Mouse (Mus musculus) urinary bladder, adult 2 months (tissue): ENCODE measurements around the gene Smox. TPM values are rescaled to one million over a fixed set of nuclear protein-coding genes. Genes with fewer than 3 reads are reported as not detected.
"Not testable (repeated sequence)": the region's sequence is repeated elsewhere in the genome, so short reads cannot be mapped to it uniquely, and the experiment has no call there.

Experiments used
- DNase-seq: peaks from one replicate; pipeline ENCODE4 v3.0.0; 2022; ENCODE audit warnings: low spot score
- polyA plus RNA-seq: library from polyadenylated mRNA; depleted of rRNA; stranded (reverse); fragments of >200 nt; gene quantifications from 2 replicates; pipeline ENCODE4 v1.2.3, GENCODE M21; 2012; rRNA removed

Gene Smox
- 16.7 and 18.4 TPM in 2 replicates for polyA plus RNA-seq

GRCm38 (mm10) chr2:131491196-131491595, at the start of gene Smox:
Gene Smox, plus strand, starts transcription at chr2:131491496.
- DNase-seq = no peak

GRCm38 (mm10) chr2:131443084-131443890, 48.0 kb upstream of the Smox start:
- no peak for DNase-seq

GRCm38 (mm10) chr2:131443891-131444190, 47.5 kb upstream of the Smox start:
- no peak for DNase-seq

- no peak for DNase-seq
These were observed 44.8 kb upstream of the Smox start for GRCm38 (mm10) chr2:131446416-131446982.

GRCm38 (mm10) chr2:131447566-131448330, 43.5 kb upstream of the Smox start:
- no peak for DNase-seq

GRCm38 (mm10) chr2:131448353-131448752, 42.9 kb upstream of the Smox start:
- no peak for DNase-seq

- no peak for DNase-seq
These were observed 41.6 kb upstream of the Smox start for GRCm38 (mm10) chr2:131449720-131450119.

GRCm38 (mm10) chr2:131450491-131450890, 40.8 kb upstream of the Smox start:
- no peak for DNase-seq

- DNase-seq = no peak
These were observed 33.6 kb upstream of the Smox start for GRCm38 (mm10) chr2:131457728-131458127.

GRCm38 (mm10) chr2:131460946-131461682, 30.2 kb upstream of the Smox start:
- DNase-seq = no peak

GRCm38 (mm10) chr2:131462991-131463390, 28.3 kb upstream of the Smox start:
- DNase-seq = no peak

- DNase-seq = no peak
These were observed 27.1 kb upstream of the Smox start for GRCm38 (mm10) chr2:131464147-131464546.

GRCm38 (mm10) chr2:131466732-131467131, 24.6 kb upstream of the Smox start:
- DNase-seq = no peak

- no peak for DNase-seq
These were observed 21.4 kb upstream of the Smox start for GRCm38 (mm10) chr2:131469916-131470315.

GRCm38 (mm10) chr2:131473749-131474148, 17.5 kb upstream of the Smox start:
- DNase-seq = no peak

GRCm38 (mm10) chr2:131477105-131477504, 14.2 kb upstream of the Smox start:
- not testable (repeated sequence) for DNase-seq

GRCm38 (mm10) chr2:131477917-131478316, 13.4 kb upstream of the Smox start:
- no peak for DNase-seq

GRCm38 (mm10) chr2:131478349-131478748, 12.9 kb upstream of the Smox start:
- DNase-seq = no peak

- no peak for DNase-seq
These were observed 12.4 kb upstream of the Smox start for GRCm38 (mm10) chr2:131478916-131479315.

GRCm38 (mm10) chr2:131481733-131482132, 9.6 kb upstream of the Smox start:
- DNase-seq = no peak

- no peak for DNase-seq
These were observed 8.8 kb upstream of the Smox start for GRCm38 (mm10) chr2:131482478-131482877.

GRCm38 (mm10) chr2:131483562-131483961, 7.7 kb upstream of the Smox start:
- no peak for DNase-seq
